1 mouse cellular context compared by ENCODE assay signal in the genomic region with DNA sequence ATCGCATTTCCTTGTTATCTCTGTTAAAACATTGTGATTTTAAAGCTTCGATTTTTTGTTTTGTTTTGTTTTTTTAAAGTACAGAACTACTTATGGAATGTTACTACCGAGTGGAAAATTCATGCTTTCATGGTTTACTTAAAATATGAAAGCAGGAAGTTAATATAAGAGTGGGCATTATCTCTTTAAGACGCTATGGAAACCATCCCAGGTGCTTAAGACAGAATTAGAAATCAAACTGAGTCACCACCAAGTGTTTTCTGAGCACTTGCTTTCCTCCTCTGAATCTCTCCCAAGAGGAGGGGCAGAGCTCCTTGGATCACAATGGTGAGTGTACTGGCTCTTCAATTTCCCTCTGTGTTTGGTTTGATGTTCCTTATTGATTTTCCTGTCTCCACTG.
TF ChIP-seq lines count a peak whose summit lies in the region.

No protein-coding gene starts in this region.

TF ChIP-seq in MEL, 35 proteins besides CTCF, POLR2A, EP300 and RAD21 (continued from another document):
- no peak for TF ChIP-seq SMC3 (IDR thresholded peaks at IDR 0.05; ENCODE audit: low read depth, low read length)
- no peak for TF ChIP-seq ZC3H11A (IDR thresholded peaks at IDR 0.05; ENCODE audit: low read depth, low read length)
- no peak for TF ChIP-seq ETS1 (IDR thresholded peaks at IDR 0.05; ENCODE audit: low read depth, low read length)
- TF ChIP-seq ZNF384 (IDR thresholded peaks at IDR 0.05; ENCODE audit: low read depth, low read length) = no peak
TF ChIP-seq in MEL: peak in this region for 0.
